Mouse (Mus musculus) monocyte, adult 5-6 weeks (primary cell): ENCODE results near the gene Gse1. TPM values are rescaled to one million over a fixed set of nuclear protein-coding genes. Genes with fewer than 3 reads are reported as not detected.

Source experiments
- ATAC-seq: fragments of 153-309, 156-312 bp; replicated peaks from 2 replicates; pipeline ENCODE4 v1.8.0; 2017; ENCODE audit warnings: mild to moderate bottlenecking; ENCODE audit not compliant: low TSS enrichment, insufficient number of reproducible peaks, severe bottlenecking, poor library complexity, low FRiP score
- total RNA-seq: library from RNA; stranded (forward); fragments of 200-1000, 200-491, 200-594 nt; gene quantifications from 3 replicates; pipeline ENCODE4 v1.2.3, GENCODE M21; 2017

Gene Gse1
- total RNA-seq, 1 experiment from 2014 or later = 9.9 TPM

DNA sequence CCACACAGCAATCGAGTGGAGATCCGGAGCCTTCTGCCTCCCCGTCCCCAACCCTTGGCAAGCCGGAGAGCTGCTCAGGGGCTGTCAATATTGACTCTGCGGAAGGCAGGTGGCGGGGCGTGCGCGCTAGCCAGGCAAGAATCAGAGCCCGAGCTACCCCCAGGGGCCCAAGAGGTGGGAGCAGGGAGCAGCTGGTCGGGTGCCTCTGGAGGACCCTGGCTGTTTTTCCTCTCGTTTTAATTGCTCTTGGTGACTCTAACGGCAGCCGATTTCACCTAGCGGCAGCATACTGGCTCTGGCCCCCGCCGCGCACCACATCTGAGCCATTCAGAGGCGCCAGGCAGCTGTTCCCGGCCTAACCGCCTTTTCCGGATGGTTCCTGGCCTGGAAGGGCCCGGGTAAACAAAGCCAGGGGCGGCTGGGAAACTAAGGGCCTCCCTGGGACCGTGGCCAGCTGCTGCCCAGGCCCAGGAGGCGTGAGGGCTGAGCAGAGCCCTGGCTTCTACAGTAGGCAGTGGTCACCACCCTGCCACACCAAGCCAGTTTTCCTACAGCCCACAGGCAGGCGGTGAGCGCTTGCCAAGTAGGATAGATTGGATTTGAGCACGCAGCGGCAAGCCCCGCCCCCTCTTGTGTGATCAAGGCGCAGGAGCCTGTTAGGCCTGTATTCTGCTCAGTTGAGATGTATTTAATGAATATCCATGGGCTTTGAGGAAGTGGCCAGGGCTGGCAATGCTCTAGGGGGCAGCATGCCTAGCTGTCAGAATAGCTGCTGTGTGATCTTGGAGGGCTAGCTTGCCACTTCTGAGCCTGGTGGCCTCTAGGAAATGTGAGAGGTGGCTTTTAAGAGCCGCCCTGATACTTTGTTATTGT is 188.5 kb downstream of the Gse1 start:
- peak; percentile 76 for ATAC-seq

DNA sequence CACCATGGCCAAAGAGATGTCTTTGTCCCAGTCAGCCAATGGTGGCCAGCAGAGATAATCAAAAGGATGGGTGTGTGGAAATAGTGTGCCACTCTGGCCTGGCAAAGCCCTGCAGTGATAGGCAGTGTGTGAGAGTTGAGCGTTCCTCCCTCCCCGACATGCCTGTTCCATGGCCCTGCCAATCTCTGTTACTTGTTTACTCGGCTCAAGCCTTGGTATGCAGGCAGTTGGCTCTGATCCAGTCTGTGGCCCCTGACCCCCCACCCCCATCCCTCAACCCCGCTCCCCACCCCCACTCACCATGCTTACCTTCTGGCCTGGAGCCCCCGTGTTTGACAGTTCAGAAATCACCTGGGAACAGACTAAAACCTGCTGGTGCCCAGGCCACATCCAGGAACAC is 189.9 kb downstream of the Gse1 start:
- no peak for ATAC-seq

DNA sequence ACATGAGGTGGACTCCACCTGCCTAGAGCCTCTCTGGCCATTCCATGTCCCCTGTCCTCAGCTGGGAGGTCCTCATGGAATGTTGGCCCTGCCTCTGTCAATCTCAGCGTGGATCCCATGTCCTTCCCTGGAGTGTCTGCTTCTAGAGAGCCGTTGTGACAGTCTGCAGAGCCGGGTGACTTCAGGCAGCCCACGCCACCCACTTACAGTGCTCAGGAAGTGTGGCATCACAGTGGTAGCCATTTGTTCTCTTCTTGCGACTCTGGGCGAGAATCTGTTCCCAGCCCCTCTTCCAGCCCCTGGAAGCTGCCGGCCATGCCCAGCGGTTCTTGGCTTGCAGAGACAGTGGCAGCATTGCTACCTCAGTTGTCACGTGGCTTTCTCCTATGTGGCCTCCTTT is 191.4 kb downstream of the Gse1 start:
- no peak for ATAC-seq

DNA sequence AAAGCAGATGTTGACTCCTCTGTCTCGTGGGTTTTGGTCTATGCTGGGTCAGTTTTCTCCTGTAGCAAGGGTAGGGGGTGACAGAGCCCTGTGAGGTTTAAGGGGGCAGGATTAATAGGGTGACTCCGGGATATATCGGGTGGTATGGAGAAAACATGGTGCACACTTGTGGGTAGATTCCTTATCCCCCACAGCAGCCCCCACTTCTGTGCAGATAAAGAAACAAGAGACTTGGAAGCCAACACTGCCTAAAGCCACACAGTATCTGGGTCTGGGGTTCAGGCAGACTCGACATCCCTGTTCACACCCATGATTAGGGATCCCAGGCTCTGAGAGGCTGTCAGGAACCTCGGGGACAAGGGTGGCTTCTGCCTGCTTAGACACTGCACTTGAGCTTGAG is 192.0 kb downstream of the Gse1 start:
- ATAC-seq = no peak

DNA sequence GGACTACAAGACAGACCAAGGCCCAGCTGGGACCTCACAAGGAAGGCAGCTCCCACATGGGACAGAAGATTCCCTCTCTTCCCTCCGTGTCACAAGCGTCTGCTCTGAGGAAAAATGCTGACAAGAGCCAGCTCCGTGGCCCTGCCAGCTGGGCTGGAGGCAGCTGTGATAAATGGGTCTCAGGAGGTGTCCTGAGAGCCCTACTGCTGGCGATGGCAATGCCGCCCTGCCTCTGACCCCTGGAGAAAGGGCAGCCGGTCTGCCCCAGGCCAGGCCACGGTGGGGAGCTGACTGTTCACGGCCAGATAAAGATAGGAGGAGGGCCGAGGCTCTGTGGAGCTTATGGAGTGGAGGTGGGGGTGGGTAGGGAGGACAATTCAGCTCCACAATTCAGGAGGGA is 193.4 kb downstream of the Gse1 start:
- ATAC-seq = no peak

DNA sequence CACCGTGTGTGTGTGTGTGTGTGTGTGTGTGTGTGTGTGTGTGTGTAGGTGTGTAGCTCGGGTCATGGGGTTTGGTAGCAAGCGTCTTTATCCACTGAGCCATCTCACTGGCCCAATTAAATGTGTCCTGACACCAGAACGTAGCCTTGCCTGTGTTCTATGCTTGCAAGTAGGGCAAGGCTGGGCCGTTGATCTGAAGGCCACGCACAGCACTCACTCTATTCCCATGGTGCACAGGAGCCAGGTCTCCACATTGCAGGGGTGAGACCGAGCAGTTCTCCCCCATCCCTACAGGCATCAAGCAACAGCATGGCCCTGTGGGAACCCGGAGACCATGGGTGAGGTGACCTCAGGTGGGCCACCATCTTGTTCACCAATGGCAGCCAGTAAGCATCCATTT is 194.0 kb downstream of the Gse1 start:
- ATAC-seq = no peak

DNA sequence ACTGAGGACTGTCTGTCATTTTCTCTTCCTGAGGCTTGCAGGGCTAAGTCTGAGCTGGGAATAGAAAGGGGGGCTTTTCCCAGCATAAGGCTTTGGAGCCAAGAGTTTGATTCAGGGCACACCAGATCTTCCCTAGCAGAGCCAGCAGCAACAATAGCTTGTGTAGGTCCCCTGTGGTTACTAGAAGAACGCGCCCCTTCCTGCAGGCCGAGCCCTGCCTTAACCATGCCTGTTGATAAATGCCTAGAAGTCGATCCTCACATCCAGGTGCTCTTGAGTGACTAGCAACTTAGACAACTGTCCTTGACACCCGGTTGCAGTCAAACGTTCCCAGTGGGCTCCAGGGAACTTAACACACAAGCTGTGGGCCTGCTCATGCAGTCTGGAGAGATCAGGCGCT is 195.3 kb downstream of the Gse1 start:
- no peak for ATAC-seq

DNA sequence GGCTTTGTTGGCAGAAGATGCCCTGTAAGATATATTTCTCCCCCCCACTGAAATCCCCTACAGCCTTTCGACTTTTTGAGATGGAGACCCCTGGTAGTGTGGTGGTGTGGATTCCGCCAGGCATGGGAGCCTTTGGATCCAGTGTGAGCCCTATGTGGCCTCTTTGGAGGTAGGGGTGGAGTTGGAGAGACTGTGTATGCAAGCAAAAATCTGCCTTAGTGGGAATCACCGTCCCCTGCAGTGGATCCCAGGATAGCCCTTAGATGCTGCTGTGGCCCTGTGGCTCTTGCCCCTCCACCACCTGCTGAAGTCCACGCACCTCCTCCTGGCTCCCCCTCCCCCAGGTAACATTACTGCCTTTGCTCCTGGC is 196.6 kb downstream of the Gse1 start:
- no peak for ATAC-seq

DNA sequence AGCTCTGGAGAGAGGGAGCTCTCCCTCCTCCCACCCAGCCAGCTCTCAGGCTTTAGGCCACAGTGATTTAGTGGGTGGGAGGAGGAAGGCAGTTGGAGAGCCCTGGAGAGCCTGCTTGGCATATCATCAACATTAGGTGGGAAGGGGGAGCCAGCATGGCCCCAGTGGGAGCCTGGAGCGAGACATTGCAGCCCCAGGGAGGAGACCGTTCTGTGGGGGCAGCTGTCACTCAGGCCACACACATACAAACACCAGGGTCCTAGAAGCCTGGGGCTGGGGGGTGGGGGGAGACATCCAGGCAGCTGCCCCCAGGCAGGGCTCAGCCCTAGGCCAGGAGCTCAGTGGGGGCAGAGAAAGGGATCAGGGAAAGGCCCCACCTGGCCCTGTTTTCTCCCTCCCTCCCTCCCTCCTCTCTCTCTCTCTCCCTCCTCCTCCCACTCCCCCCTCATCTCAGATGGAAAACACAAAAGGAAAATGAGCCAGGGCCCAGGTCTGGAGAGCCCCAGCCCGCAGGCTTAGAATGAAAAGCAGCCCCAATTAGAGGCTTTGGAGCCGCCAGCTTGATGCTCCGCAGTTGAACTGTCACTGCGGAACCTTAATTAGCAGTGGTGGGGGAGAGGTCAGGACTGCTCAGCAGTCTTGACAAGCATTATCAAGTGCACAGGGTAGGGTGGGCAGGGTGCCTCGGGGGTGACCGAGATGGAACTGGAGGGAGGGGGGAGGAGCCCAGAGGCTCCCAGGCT is 197.1 kb downstream of the Gse1 start:
- no peak for ATAC-seq

DNA sequence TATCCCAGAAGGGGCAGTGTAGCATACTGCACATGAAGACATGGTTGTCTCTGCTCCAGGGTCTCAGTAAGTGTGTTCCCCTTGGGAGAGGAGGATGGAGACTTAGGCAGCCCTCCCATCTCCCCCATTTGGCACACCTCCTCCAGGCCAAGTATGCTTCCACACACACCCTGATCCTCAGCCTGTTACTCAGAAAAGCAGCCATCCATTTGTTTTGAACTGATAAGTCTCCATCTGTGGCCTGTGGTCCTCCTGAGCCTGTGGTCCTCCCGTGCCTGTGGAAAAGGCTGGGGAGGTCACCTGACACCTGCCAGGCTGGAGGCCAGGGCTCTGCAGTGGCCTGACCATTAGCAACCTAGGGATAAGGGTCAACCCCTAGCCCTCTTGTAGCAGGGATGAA is 197.8 kb downstream of the Gse1 start:
- ATAC-seq = no peak

DNA sequence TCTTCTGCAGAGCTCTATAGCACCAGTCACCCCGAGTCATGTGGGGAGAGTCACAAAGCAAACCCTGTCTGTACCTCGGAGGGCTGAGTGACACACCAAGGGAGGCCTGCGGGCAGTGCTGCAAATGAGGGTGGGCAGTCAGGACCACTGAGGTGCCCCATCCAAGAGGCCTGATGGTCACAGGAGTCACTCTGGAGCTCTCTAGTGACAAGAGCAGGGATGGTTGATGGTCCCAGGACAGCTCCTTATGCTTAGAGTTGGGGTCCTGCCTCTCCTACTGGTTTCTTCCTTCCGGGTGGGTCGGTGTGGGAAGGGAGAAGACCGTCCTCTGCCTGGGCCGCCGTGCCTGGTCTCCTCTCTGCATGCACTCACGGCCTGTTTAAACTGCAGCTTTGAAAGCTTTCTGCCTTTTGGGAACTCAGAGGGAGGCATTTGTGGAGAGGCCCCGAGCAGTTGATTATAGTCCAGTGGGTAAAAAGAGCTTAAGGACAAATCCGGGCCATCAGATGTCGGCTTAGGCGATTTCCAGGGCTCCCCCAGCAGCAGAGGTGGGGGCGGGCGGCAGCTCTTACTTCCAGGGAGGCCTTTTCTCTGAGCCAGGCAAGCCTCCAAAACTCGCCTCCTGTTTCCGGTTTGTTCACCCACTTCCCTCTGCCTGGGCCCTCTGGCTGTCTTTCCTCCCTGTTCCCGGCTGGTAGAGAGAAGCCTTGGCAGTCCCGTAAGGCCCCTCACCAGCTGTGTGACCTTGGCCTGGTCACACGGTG is 198.5 kb downstream of the Gse1 start:
- no peak for ATAC-seq

DNA sequence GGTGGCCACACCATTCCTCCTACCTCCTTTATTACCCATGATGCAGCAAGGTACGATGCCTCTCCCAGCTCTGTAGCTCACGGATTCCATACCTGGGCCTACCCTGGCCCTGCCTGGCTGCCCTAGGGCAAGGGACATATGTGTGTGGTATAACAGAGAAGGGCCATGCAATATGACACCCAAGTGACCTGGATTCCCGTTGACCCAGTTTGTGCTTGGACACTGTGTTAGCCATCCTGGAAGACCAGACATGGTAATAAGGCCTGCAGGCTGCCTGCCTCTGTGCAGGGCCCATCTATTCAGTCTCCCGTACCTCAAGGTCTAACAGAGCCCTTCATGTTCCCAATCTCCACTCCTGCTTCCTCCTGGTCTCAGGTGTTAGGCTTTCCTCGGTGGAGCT is 200.2 kb downstream of the Gse1 start:
- no peak for ATAC-seq

DNA sequence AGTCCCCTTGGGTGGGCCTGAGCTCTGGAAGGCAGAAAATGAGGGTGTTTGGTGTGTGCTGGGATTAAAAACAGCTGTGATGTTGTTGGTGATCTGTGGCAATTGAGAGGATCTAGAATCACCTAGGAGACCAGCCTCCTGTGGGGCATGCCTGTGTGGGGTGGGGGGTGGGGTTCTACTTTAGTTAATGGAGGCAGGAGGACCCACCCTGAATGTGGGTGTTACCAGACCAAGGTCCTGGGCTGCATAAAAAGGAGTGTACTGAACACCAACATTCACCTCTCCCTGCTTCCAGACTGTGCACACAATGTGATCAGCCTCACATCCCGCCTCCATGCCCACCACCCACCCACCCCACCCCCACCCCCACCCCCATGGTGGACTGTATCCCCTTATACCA is 200.9 kb downstream of the Gse1 start:
- ATAC-seq = no peak

DNA sequence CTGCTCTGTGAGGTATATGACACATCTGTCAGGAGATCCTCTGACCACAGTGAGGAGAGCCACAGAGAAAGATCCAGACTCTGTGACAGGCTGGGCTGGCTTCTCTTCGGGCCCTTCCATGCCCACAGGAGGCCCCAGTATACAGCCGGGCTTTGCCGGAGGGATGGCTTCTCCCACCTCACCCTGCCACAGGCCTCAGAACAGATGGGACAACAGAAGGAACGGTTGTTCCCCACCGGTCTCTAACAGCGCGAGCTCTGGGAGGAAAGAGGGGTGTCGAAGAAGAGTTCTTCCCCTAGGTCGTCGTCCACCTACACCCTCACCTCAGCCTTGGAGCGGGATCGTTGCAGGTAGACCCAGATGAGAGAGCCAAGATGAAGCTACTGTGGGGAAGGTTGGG is 202.8 kb downstream of the Gse1 start:
- ATAC-seq = no peak

DNA sequence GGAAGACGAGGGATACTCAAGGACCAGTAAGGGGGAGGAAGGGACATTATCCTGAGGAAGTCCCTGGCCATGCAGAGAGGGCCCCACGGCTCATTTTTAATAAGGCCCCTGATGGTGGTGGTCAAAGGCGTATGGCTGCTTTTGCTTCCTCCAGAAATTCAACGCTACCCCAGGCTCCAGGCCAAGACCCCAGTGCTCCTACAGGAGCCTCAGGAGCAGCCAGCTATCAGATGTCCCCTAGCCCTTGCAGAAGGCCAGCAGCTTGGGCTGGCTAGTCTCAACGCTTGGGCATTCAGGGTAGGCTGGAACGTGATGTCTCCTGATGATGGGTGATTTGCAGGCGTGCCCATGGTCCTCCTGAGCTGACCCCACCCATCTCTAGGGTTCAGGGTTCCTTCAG is 204.2 kb downstream of the Gse1 start:
- ATAC-seq = no peak

DNA sequence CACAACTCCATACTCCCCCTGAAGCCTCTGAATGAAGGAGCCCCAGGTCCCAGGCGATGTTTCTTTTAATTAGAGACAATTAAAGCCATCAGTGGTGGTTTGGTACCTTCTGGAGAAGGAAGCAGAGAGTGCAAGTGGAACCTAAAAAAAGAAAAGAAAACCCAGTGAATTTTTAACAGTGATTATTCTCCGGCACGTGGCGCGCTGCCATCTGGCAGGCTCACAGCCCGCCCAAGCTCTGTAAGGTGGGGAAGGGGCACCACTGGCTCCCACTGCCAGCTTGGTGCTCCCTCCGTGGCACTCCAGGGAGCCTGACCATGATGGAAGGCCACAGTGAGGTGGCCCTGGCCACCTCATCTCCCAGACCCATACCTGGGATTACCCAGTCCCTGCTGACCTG is 204.9 kb downstream of the Gse1 start:
- ATAC-seq = no peak

DNA sequence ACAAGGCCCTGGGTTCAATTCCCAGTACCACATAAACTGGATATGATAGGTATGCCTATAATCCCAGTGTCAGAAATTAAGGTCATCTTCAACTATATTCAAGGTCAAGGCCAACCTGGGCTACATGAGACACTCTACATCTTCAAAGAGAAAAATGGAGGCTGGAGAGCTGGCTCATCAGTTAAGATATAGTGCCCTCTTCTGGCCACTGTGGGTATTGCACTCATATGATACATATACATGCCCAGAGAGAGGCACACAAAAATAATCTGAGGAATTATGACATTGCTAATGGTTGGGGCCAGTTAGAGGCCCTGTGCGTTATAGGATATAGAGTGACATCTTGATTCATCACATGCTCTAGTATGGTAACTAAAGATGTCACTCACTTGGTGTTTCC is 205.5 kb downstream of the Gse1 start:
- ATAC-seq = no peak

DNA sequence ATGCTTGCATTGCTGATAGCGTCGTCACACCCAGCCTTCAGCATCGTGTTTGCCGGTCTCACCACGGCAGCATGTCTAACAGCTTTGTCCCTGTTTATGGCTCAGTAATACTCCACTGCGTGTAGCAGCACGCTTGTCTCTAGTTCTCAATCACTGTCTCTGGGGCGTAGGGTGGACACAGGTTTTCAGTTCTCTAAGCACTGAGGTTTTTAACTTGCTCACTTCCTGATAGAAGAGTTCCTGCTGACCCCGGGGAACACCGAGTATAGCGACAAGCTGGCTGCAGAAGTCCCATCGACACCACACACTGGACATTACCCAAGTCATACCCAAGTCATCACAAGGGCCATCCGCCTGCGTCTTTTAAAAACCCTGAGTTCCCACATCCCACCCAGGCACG is 207.5 kb downstream of the Gse1 start:
- ATAC-seq = no peak; the same call in 1 of the 2 replicates

DNA sequence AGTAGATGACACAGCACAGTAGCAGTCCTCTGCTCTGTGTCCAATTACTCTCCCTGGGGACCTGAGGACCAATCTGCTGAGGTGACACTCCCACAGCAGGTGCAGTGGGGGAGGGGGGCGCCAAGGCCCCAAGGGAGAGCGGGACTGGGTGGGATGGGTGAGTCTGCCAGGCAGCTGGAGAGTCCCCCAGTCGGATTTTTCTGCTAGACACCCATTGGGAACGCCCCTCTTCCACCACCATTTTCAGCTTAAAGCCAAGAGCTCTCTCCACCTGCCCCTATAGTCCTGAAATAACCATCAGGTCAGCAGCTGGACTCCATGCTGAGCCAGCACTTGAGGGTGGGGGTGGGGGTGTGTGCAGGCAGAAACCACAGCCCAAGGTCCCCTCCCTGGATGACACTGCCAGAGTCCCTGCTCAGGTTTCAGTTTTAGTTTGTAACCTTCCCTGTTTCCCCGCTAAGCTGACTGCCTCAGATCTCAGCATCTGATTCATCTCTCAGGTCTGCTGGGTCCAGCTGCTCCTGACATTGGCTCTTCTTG is 208.3 kb downstream of the Gse1 start:
- peak; percentile 63 for ATAC-seq
